Mouse (Mus musculus): Measurements from ENCODE around the gene Gm379. TPM values are rescaled to one million over a fixed set of nuclear protein-coding genes. Genes with fewer than 3 reads are reported as not detected.

The Gm379 gene
- polyA plus RNA-seq (2015; fragmentation: Nextera tagmentation; extraction: Ambion mirVana) = 0.18 and 0.24 TPM in 2 replicates

DNA sequence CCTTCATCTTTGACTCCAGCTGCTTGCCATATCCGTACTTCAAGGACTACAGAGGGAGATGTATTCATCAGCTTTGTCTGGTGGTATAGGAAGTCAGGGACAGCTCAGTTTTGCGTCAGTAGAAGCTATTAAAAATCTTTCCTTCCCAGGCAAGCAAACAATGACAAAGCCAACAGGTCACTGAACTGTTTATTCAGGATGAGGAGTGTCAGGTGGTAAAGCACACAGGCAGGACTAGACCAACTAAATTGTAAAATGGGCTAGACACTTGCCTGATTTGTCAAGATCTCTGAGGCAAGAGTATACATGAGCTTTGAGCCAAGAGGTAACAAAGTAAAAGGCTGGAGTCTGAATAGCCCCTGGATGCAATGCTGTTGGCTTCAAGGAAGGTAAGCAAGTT is at the start of gene Gm379:
TSS of gene Gm379 (minus strand) at position 7 of the 400 bp plus-strand sequence.

Other genes with a start within 250 kb of the Gm379 start
- 1.3 and 1.6 TPM in 2 replicates for gene Brwd3, start 169.5 kb upstream of the Gm379 start, polyA plus RNA-seq (2015; fragmentation: Nextera tagmentation; extraction: Ambion mirVana)

Data from spleen, postnatal 0 days (tissue).